Mouse (Mus musculus): ENCODE data around the gene Usp45. TPM values are rescaled to one million over a fixed set of nuclear protein-coding genes. Genes with fewer than 3 reads are reported as not detected.

Gene Usp45
- 10 to 100 TPM; 20.1 to 23.1 TPM for total RNA-seq (2023)

GRCm38 (mm10) chr4:21766863-21767304 is at the start of gene Usp45, which contains the start of gene Tstd3:
Gene Usp45 (plus strand): TSS chr4:21767156.
Gene Tstd3 (minus strand): TSS chr4:21767212.

GRCm38 (mm10) chr4:21727615-21728165 is 39.3 kb upstream of the Usp45 start, which contains the start of gene Ccnc:
Gene Ccnc (plus strand): TSS chr4:21727701.

GRCm38 (mm10) chr4:21847481-21848286 is 80.7 kb downstream of the Usp45 start, which contains the start of gene Pnisr:
Gene Pnisr (plus strand): TSS chr4:21847583.

GRCm38 (mm10) chr4:21879565-21880220 is 112.7 kb downstream of the Usp45 start, which contains the start of gene Coq3:
Gene Coq3 (plus strand): TSS chr4:21879673.

Other genes with a start within 250 kb of the Usp45 start
- gene Prdm13, start 81.2 kb upstream of the Usp45 start, total RNA-seq (2023), result not detected
- gene Ccnc, start 39.5 kb upstream of the Usp45 start, total RNA-seq (2023), result 10 to 100 TPM; 20.3 to 23.0 TPM
- gene Tstd3, start 56 bp downstream of the Usp45 start, total RNA-seq (2023), result 1 to 10 TPM; 6.2 to 6.8 TPM
- gene Pnisr, start 80.4 kb downstream of the Usp45 start, total RNA-seq (2023), result 100 to 1,000 TPM; 300 to 312 TPM
- 1 to 10 TPM; 2.1 to 5.4 TPM for gene Coq3, start 112.5 kb downstream of the Usp45 start, total RNA-seq (2023)
- gene Faxc, start 164.2 kb downstream of the Usp45 start, total RNA-seq (2023), result not detected